25 mouse cellular contexts compared by ENCODE assay signal in genomic region chr2:124478526-124478925, GRCm38 (mm10).
"Had no signal": no experiment of that assay in that cellular context is flagged by ENCODE, and none has a peak within 500 bp of the region (broad histone marks: within the 10 kb centered on the region; RNA-seq: fewer than 3 reads in every experiment).

No protein-coding gene starts in this region.

- H3K27me3 ChIP-seq: heart, embryonic 12.5 days; hindbrain, embryonic 12.5 days; intestine, embryonic 15.5 days; limb, embryonic 12.5 days had no signal

- H3K4me1 ChIP-seq: heart, embryonic 12.5 days; hindbrain, embryonic 10.5 days; hindbrain, embryonic 12.5 days; intestine, embryonic 15.5 days; limb, embryonic 10.5 days; limb, embryonic 12.5 days had no signal

- DNase-seq: gastrocnemius, adult 2 months; gastrocnemius, postnatal 10 days; gastrocnemius, postnatal 25 days; heart, adult 2 months; heart, postnatal 10 days; heart, postnatal 4 days; kidney, adult 18-20 months; kidney, adult 8-10 months; kidney, postnatal 10 days; kidney, postnatal 25 days; kidney, postnatal 4 days; liver had no signal

- H3K36me3 ChIP-seq: heart, embryonic 12.5 days; hindbrain, embryonic 10.5 days; hindbrain, embryonic 12.5 days; intestine, embryonic 15.5 days; limb, embryonic 10.5 days; limb, embryonic 12.5 days had no signal

- H3K27ac ChIP-seq: gastrocnemius, adult 2 months; heart, adult 2 months; hindbrain, embryonic 10.5 days; hindbrain, embryonic 12.5 days; hindbrain, embryonic 14.5 days; intestine, embryonic 15.5 days; layer of hippocampus, adult 2 months; left cerebral cortex, adult 2 months; limb, embryonic 10.5 days; limb, embryonic 12.5 days had no signal

- H3K9me3 ChIP-seq: heart, embryonic 12.5 days; hindbrain, embryonic 10.5 days; hindbrain, embryonic 12.5 days; intestine, embryonic 15.5 days; limb, embryonic 10.5 days; limb, embryonic 12.5 days had no signal

- ATAC-seq: hindbrain, embryonic 16.5 days; inflammation-experienced regulatory T-cells, adult 6 months; intestine, embryonic 15.5 days; intestine, postnatal 0 days had no signal

- H3K9ac ChIP-seq: heart, embryonic 12.5 days; hindbrain, embryonic 12.5 days; hindbrain, embryonic 14.5 days; intestine, embryonic 15.5 days; limb, embryonic 12.5 days had no signal

- H3K4me2 ChIP-seq: heart, embryonic 12.5 days; hindbrain, embryonic 12.5 days; hindbrain, embryonic 14.5 days; intestine, embryonic 15.5 days; limb, embryonic 12.5 days; liver, embryonic 11.5 days had no signal

- H3K4me3 ChIP-seq: gastrocnemius, adult 2 months; heart, adult 2 months; heart, embryonic 12.5 days; hindbrain, embryonic 10.5 days; hindbrain, embryonic 12.5 days; intestine, embryonic 15.5 days; layer of hippocampus, adult 2 months; left cerebral cortex, adult 2 months; limb, embryonic 10.5 days; limb, embryonic 12.5 days had no signal
